8 mouse cellular contexts compared by ENCODE assay signal in genomic region chr15:82917207-82917844, GRCm38 (mm10).
DNase-seq lines count a peak whose midpoint lies in the region; ATAC-seq and TF ChIP-seq lines count a peak whose summit lies in the region.

No protein-coding gene starts in this region.

- TF ChIP-seq POLR2A in cerebellum, adult 2 months (IDR thresholded peaks at IDR 0.05; ENCODE audit: borderline replicate concordance, insufficient read depth, low read length): no peak

- peak overlapping the region; percentile 51 for H3K9ac ChIP-seq in forebrain, embryonic 13.5 days
- no peak overlapping the region for H3K9ac ChIP-seq in intestine, postnatal 0 days (ENCODE audit: low read depth, low read length)
- H3K9ac ChIP-seq in neural tube, embryonic 12.5 days: peak overlapping the region; percentile 35; the same call in 1 of the 2 replicates

- DNase-seq in kidney, postnatal 14 days: peak; percentile 42
- DNase-seq in kidney, adult 11 months: no peak
- no peak for DNase-seq in spleen, postnatal 14 days (ENCODE audit: low spot score in 2 of 2)
- DNase-seq in adrenal gland, adult 8-10 months: no peak
- no peak for DNase-seq in cerebellum, adult 2 months

- H3K4me2 ChIP-seq in forebrain, embryonic 13.5 days: peak overlapping the region; percentile 54
- no peak overlapping the region for H3K4me2 ChIP-seq in intestine, postnatal 0 days (replicated peaks; ENCODE audit: low read depth)
- H3K4me2 ChIP-seq in neural tube, embryonic 12.5 days (replicated peaks): peak overlapping the region; percentile 49

- H3K4me3 ChIP-seq in forebrain, embryonic 13.5 days: peak overlapping the region; percentile 21
- H3K4me3 ChIP-seq in intestine, postnatal 0 days (ENCODE audit: low read depth, low read length): no peak overlapping the region
- peak overlapping the region; percentile 19; the same call in 1 of the 2 replicates for H3K4me3 ChIP-seq in neural tube, embryonic 12.5 days
- no peak overlapping the region for H3K4me3 ChIP-seq in cerebellum, adult 2 months (replicated peaks; ENCODE audit: insufficient read depth, low read depth, low read length)

- H3K36me3 ChIP-seq in forebrain, embryonic 13.5 days (ENCODE audit: poor library complexity, severe bottlenecking): no peaks in the 10 kb centered on the region
- no peaks in the 10 kb centered on the region for H3K36me3 ChIP-seq in intestine, postnatal 0 days (ENCODE audit: control insufficient read depth, insufficient read depth)
- no peaks in the 10 kb centered on the region for H3K36me3 ChIP-seq in neural tube, embryonic 12.5 days

- peak overlapping the region; percentile 94 for H3K27ac ChIP-seq in forebrain, embryonic 13.5 days
- no peak overlapping the region for H3K27ac ChIP-seq in intestine, postnatal 0 days (ENCODE audit: low read depth, low read length)
- peak overlapping the region; percentile 27; the same call in 1 of the 2 replicates for H3K27ac ChIP-seq in neural tube, embryonic 12.5 days
- H3K27ac ChIP-seq in cerebellum, adult 2 months (ENCODE audit: insufficient read depth, low read length): no peak overlapping the region

- H3K9me3 ChIP-seq in forebrain, embryonic 13.5 days (replicated peaks): no peaks in the 10 kb centered on the region
- H3K9me3 ChIP-seq in intestine, postnatal 0 days (ENCODE audit: control insufficient read depth): no peaks in the 10 kb centered on the region
- H3K9me3 ChIP-seq in neural tube, embryonic 12.5 days: no peaks in the 10 kb centered on the region

- TF ChIP-seq CTCF in intestine, postnatal 0 days (IDR thresholded peaks at IDR 0.05; ENCODE audit: low read depth): peak; percentile 23; the same call in 1 of the 2 replicates
- no peak for TF ChIP-seq CTCF in cerebellum, adult 2 months (IDR thresholded peaks at IDR 0.05; ENCODE audit: borderline replicate concordance, insufficient read depth, low read depth, low read length)

- 11% methylated on average over 28 of the region's 28 CpGs for WGBS in forebrain, embryonic 13.5 days
- WGBS in intestine, postnatal 0 days: 47% methylated on average over 28 of the region's 28 CpGs
- 23% methylated on average over 28 of the region's 28 CpGs for WGBS in neural tube, embryonic 12.5 days
- WGBS in cerebellum, adult 2 months: 11% methylated on average over 28 of the region's 28 CpGs

- peaks cover 36% of the 10 kb centered on the region for H3K27me3 ChIP-seq in forebrain, embryonic 13.5 days
- H3K27me3 ChIP-seq in intestine, postnatal 0 days (replicated peaks; ENCODE audit: control insufficient read depth, insufficient read depth, low read length): peaks cover 7% of the 10 kb centered on the region; the same call in 1 of the 2 replicates
- H3K27me3 ChIP-seq in neural tube, embryonic 12.5 days (replicated peaks): peaks cover 51% of the 10 kb centered on the region
- H3K27me3 ChIP-seq in cerebellum, adult 2 months (ENCODE audit: control insufficient read depth, insufficient read depth, low read length): peaks cover 3% of the 10 kb centered on the region; the same call in 1 of the 2 replicates

- peak; percentile 59 for ATAC-seq in forebrain, embryonic 13.5 days
- ATAC-seq in intestine, postnatal 0 days: no peak
- 0 out of 2 replicates have a peak, but pooled peaks have one; percentile 49 for ATAC-seq in neural tube, embryonic 12.5 days (ENCODE audit: low FRiP score, low read depth)

- peaks cover 88% of the 10 kb centered on the region for H3K4me1 ChIP-seq in forebrain, embryonic 13.5 days
- H3K4me1 ChIP-seq in intestine, postnatal 0 days (replicated peaks; ENCODE audit: control insufficient read depth, insufficient read depth, low read length): peaks cover 4% of the 10 kb centered on the region; the same call in 1 of the 2 replicates
- peaks cover 51% of the 10 kb centered on the region for H3K4me1 ChIP-seq in neural tube, embryonic 12.5 days
- H3K4me1 ChIP-seq in cerebellum, adult 2 months (ENCODE audit: control insufficient read depth, insufficient read depth, low read length): peaks cover 13% of the 10 kb centered on the region

Comparison
In these comparisons a context has a peak if more than half of its experiments do, and no peak if none do; other contexts are left out.
1. H3K27ac ChIP-seq: peak in forebrain, embryonic 13.5 days (single experiment) and neural tube, embryonic 12.5 days (single experiment); none in intestine, postnatal 0 days (single experiment) and cerebellum, adult 2 months (single experiment).
2. H3K4me3 ChIP-seq: peak in forebrain, embryonic 13.5 days (single experiment) and neural tube, embryonic 12.5 days (single experiment); none in intestine, postnatal 0 days (single experiment) and cerebellum, adult 2 months (single experiment).